Mouse (Mus musculus): ENCODE results near the gene Apobec1. TPM values are rescaled to one million over a fixed set of nuclear protein-coding genes. Genes with fewer than 3 reads are reported as not detected.
"Not testable (repeated sequence)": the region's sequence is repeated elsewhere in the genome, so short reads cannot be mapped to it uniquely, and the experiment has no call there.

The Apobec1 gene
- 7.4 and 9.4 TPM in 2 replicates for polyA plus RNA-seq (2011; ENCODE audit: insufficient read length, low read depth, missing spikeins)

DNA sequence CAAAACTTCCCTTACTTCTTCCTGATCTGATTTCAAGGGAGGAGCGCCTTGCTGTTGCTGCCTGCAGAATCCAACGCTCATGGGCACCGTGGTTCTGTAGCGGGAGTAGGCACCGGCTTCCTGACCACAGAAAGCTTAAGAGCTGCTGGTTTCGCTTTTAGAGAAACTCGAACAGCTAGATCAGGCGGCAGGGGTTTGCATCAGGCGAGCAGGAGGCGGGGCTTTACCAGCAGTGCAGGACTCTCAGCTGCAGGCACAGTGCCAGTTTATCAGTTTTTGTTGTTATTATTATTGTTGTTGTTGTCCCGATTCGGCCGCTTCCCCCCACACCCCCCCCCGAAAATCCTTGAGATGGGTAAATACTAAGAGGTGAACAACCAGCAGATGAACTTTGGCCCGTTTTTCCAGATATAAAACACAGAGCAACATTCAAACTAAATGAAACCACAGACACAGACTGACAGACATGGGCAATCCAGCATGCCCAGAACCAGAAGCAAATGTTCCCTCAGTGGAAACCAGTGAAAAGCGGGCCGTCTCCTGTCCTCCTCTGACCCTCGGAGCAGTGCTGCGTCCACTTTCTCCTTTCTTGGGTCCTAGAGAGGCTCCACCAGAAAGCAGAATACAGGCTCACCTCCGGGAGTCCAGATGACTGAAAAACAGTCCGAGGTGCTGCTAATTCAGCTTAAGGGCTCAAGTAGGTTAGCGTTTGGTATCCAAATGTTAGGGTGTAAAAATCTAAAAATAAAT lies at the start of gene Apobec1:
Gene Apobec1, minus strand, starts transcription at position 203 of the 750 bp plus-strand sequence.
- Histone ChIP-seq H3K27ac (ENCODE audit: insufficient read depth, low read length) (peak within 1 kb of the TSS; percentile 89), H3K4me1 (ENCODE audit: control insufficient read depth, insufficient read depth, low read length) (no peaks in the 10 kb centered on the region; the same call in 1 of the 2 replicates), H3K4me3 (ENCODE audit: insufficient read depth, low read length) (peak within 1 kb of the TSS; percentile 51)
- TF ChIP-seq POLR2A (IDR thresholded peaks at IDR 0.05; ENCODE audit: low read depth, low read length), result peak; percentile 83
- TF ChIP-seq CTCF (IDR thresholded peaks at IDR 0.05; ENCODE audit: borderline replicate concordance, insufficient read depth, low read length), result no peak

DNA sequence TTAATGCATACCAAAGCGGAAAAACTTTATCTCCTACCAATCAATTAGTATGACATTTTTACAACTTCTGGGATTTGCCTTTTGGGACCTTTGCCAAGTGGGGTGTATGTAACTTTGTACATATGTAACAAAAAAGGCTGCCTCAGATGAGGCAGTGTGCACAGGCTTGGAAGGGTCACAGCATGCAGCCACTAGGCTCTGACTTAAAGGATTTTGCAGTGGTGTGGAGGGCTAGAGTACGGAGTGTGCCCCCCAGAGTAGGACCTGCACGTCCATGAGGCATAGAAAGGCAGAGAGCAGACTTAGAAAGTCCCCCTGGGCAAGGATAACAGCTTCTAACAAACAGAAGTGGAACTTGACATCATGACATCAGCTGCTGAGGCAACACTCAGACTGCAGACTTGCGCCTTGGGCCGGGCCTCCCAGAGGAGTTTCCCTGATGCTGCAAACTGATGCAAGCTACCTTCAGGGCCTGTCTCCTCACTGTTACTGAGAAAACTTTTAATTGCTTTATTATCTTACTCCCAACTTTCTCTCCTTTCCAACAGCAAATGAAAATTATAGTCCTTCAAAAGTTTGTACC lies 48.2 kb upstream of the Apobec1 start:
- no peak for TF ChIP-seq CTCF (IDR thresholded peaks at IDR 0.05; ENCODE audit: borderline replicate concordance, insufficient read depth, low read length)
- no peak for TF ChIP-seq POLR2A (IDR thresholded peaks at IDR 0.05; ENCODE audit: low read depth, low read length)
- Histone ChIP-seq H3K4me3 (ENCODE audit: insufficient read depth, low read length) (no peak overlapping the region), H3K4me1 (ENCODE audit: control insufficient read depth, insufficient read depth, low read length) (no peaks in the 10 kb centered on the region), H3K27ac (ENCODE audit: insufficient read depth, low read length) (no peak overlapping the region)

DNA sequence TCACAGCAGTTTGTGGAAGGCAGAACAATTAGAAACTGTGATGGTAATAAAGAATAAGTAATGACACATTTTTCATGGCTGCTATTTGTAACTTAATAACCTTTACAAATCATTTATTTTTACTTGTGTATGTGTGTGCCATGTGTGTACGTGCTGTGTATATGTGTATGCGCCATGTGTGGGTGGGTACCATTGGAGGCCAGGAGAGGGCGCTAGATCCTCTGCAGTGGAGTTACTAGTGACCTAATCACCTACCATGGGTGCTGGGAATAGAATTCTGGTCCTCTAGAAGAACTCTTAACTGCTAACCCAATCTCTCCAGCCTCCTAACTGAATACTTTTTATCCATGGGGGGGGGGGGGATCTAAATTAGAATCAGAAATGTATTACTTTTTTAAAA lies 47.7 kb upstream of the Apobec1 start:
- TF ChIP-seq POLR2A (IDR thresholded peaks at IDR 0.05; ENCODE audit: low read depth, low read length) (no peak), CTCF (IDR thresholded peaks at IDR 0.05; ENCODE audit: borderline replicate concordance, insufficient read depth, low read length) (no peak)
- H3K27ac ChIP-seq (ENCODE audit: insufficient read depth, low read length), result no peak overlapping the region
- no peaks in the 10 kb centered on the region for H3K4me1 ChIP-seq (ENCODE audit: control insufficient read depth, insufficient read depth, low read length)
- H3K4me3 ChIP-seq (ENCODE audit: insufficient read depth, low read length), result no peak overlapping the region

DNA sequence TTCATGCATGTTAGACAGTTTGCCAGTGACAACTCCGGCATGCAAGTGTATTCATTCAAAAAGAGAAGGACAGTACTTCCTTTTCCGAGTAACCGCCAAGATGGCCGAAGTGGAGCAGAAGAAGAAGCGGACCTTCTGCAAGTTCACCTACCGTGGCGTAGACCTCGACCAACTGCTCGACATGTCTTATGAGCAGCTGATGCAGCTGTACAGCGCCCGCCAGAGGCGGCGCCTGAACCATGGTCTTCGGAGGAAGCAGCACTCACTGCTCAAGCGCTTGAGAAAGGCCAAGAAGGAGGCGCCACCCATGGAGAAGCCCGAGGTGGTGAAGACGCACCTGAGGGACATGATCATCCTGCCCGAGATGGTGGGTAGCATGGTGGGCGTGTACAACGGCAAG lies 42.0 kb upstream of the Apobec1 start:
- not testable (repeated sequence) for H3K27ac ChIP-seq (ENCODE audit: insufficient read depth, low read length); H3K4me3 ChIP-seq (ENCODE audit: insufficient read depth, low read length); H3K4me1 ChIP-seq (ENCODE audit: control insufficient read depth, insufficient read depth, low read length)

DNA sequence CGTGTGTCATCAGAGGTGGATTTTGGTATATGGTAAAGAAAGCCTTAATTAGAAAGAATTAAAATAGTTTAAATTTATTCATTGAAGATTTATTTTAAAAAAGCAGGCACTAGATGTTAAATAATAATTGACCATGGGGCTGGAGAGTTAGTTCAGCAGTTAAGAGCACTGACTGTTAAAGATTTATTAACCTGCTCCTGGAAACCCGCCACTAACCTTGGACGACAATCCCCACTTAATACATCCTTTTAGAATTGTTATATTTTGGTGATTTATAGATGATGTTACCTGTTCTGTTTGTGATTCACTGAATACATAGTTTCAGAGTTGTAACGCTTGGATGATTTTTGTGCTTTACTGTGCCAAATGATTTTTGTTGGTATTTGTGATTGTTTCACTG lies 35.3 kb upstream of the Apobec1 start:
- not testable (repeated sequence) for H3K27ac ChIP-seq (ENCODE audit: insufficient read depth, low read length); H3K4me3 ChIP-seq (ENCODE audit: insufficient read depth, low read length); H3K4me1 ChIP-seq (ENCODE audit: control insufficient read depth, insufficient read depth, low read length)

DNA sequence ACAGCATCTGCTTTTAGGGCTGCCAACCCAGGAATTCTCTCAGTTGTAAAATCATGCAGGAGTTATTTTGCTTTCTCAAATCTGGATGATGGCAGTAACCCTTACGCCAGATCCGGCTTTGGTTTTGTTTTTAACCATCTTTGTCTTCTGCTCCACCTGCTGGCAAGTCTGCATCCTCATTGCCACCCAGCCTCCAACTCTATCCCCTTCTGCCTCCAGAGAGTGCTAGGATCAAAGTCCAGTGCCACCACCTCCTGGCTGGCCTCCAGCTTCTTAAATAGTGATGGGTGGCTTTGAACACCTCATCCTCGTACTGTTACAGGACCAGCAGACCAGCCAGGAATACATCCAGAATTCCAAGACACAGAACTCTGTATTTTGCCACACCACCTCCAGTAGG lies 34.4 kb upstream of the Apobec1 start:
- no peak overlapping the region for H3K27ac ChIP-seq (ENCODE audit: insufficient read depth, low read length)
- TF ChIP-seq CTCF (IDR thresholded peaks at IDR 0.05; ENCODE audit: borderline replicate concordance, insufficient read depth, low read length), result no peak
- TF ChIP-seq POLR2A (IDR thresholded peaks at IDR 0.05; ENCODE audit: low read depth, low read length), result no peak
- H3K4me3 ChIP-seq (ENCODE audit: insufficient read depth, low read length), result no peak overlapping the region
- H3K4me1 ChIP-seq (ENCODE audit: control insufficient read depth, insufficient read depth, low read length), result no peaks in the 10 kb centered on the region

DNA sequence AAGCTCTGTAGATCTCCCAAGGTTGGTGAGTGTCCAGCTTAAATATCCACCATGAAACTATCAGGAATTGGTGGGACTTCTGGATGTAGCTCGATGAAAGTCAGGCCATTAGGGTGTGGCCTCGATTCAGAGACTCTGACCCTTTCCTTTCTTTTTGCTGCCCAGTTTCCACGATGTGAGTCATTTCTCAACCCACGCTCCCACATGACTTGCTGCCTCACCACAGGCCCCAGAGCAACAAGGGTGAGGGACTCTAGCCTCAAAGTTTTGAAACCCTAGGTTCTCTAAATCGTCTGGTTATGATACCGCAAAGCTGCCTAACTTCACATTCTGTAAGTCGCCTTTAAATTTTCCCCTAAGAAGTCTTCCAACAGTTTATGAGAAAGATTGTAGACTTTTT lies 33.1 kb upstream of the Apobec1 start:
- no peak overlapping the region for H3K27ac ChIP-seq (ENCODE audit: insufficient read depth, low read length)
- no peak overlapping the region for H3K4me3 ChIP-seq (ENCODE audit: insufficient read depth, low read length)
- TF ChIP-seq CTCF (IDR thresholded peaks at IDR 0.05; ENCODE audit: borderline replicate concordance, insufficient read depth, low read length) (no peak), POLR2A (IDR thresholded peaks at IDR 0.05; ENCODE audit: low read depth, low read length) (no peak)
- no peaks in the 10 kb centered on the region for H3K4me1 ChIP-seq (ENCODE audit: control insufficient read depth, insufficient read depth, low read length)

DNA sequence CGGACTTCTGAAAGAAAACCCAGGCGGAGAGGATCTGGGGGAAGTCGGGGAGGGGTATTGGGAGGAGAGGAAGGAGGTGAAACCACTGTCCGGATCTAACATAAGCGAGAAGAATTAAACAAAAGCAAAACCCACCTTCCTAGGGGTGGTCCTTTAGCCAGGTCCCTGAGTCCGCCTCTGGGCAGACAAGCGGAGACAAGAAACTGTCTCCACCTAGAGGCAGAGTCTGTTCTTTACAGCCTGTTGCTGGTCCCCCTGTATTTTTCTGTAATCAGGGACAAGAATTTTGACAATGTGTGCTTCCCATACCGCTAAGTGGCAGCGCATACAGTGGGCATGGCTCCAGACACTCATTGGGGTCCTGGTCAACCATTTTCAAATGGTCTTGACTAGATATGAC lies 31.2 kb upstream of the Apobec1 start:
- Histone ChIP-seq H3K4me1 (ENCODE audit: control insufficient read depth, insufficient read depth, low read length) (no peaks in the 10 kb centered on the region), H3K4me3 (ENCODE audit: insufficient read depth, low read length) (no peak overlapping the region), H3K27ac (ENCODE audit: insufficient read depth, low read length) (no peak overlapping the region)
- TF ChIP-seq POLR2A (IDR thresholded peaks at IDR 0.05; ENCODE audit: low read depth, low read length) (no peak), CTCF (IDR thresholded peaks at IDR 0.05; ENCODE audit: borderline replicate concordance, insufficient read depth, low read length) (no peak)

DNA sequence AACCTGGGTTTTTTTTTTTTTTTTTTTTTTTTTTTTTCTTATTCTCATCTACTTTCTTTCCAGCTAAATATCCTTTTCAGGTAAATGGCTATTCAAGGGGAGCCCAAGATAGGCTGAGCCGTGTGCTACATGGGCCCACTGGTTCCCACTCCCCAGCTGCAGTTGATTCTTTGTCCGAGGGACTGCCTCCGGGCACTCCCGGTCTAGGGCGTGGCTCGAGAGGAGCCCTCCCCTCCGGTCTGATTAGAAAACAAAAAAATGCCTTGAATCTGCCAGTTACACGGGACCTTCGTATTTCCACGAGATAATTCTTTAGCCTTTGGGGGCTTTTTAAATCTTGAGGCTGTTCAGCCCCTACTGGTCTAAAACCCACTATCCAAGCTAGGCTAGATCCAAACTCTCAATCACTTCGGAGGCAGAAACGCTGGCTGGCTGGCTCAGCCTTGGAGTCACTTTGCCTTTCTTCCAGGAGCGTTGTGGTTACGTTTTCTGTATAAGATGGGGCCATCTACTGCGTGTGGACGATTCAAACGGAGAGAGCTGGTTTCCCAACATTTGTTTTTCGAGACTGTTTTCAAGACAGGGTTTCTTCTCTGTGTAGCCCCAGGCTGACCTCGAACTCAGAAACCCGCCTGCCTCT lies 25.3 kb upstream of the Apobec1 start:
- TF ChIP-seq CTCF (IDR thresholded peaks at IDR 0.05; ENCODE audit: borderline replicate concordance, insufficient read depth, low read length) (no peak), POLR2A (IDR thresholded peaks at IDR 0.05; ENCODE audit: low read depth, low read length) (no peak)
- Histone ChIP-seq H3K4me1 (ENCODE audit: control insufficient read depth, insufficient read depth, low read length) (no peaks in the 10 kb centered on the region), H3K27ac (ENCODE audit: insufficient read depth, low read length) (no peak overlapping the region), H3K4me3 (ENCODE audit: insufficient read depth, low read length) (no peak overlapping the region)

DNA sequence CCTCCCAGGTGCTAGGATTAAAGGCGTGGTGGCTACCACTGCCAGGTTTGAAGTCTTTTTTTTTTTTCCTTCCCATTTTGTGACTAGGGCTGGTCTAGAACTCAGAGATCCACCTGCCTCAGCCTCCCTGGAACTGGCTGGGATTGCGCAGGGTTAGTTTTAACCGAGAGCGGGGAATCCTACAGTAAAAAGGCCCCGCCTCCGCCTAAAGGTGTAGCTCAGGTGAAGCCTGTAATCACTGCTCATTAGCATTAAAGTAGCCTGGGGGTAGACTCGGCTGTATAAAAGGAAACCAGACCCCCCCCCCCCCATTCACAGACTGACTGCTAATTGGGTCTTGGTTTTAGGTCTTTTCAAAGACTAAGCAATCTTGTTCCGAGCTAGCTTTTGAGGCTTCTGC lies 23.9 kb upstream of the Apobec1 start, which contains the start of gene Dppa3:
Gene Dppa3, plus strand, starts transcription at position 301 of the 400 bp plus-strand sequence.
- Histone ChIP-seq H3K4me1 (ENCODE audit: control insufficient read depth, insufficient read depth, low read length) (no peaks in the 10 kb centered on the region), H3K4me3 (ENCODE audit: insufficient read depth, low read length) (no peak within 1 kb of the TSS), H3K27ac (ENCODE audit: insufficient read depth, low read length) (no peak within 1 kb of the TSS)
- TF ChIP-seq CTCF (IDR thresholded peaks at IDR 0.05; ENCODE audit: borderline replicate concordance, insufficient read depth, low read length) (no peak), POLR2A (IDR thresholded peaks at IDR 0.05; ENCODE audit: low read depth, low read length) (no peak)

Data from embryonic fibroblast, embryonic 13.5 days (primary cell).